Mouse (Mus musculus): ENCODE data around the gene Rhebl1. TPM values are rescaled to one million over a fixed set of nuclear protein-coding genes. Genes with fewer than 3 reads are reported as not detected.

The Rhebl1 gene
- total and polyA plus RNA-seq, 3 experiments = 11.1 to 25.1 (median 17.6) TPM

DNA sequence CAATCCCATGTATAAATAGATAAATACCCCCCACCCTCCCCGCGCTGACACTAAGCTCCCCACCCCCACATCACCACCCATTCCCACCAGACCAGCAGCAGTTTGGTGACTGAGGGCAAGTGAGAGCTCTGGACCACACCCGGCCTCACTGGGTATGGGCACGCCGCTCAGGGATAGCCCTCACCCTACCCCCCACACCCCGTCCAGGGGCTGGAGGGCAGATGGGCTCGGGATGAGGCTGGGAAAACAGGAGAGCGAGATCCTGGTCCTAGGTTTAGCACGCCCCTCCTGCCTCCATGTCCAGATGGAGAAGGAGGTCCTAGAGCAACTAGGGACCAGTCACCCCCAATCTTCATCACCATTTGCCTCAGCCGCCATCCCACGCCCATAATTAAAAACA is 61.1 kb downstream of the Rhebl1 start:
- Histone ChIP-seq H3K79me2 (replicated peaks; ENCODE audit: control insufficient read depth, extremely low read depth, insufficient read depth, poor library complexity, severe bottlenecking) (peaks cover 8% of the 10 kb centered on the region; the same call in 1 of the 2 replicates), H3K4me1 (ENCODE audit: control insufficient read depth in 1 of 2, insufficient read depth in 2 of 2) (peaks cover 5 to 25% of the 10 kb centered on the region in 2 experiments; a peak in 3 of 4 replicates), H3K27me3 (replicated peaks) (no peaks in the 10 kb centered on the region), H3K9me3 (replicated peaks; ENCODE audit: low read length) (no peaks in the 10 kb centered on the region), H3K4me2 (ENCODE audit: insufficient read depth, low read depth, poor library complexity, severe bottlenecking) (no peak overlapping the region), H3K36me3 (replicated peaks in 1 of 2; ENCODE audit: control insufficient read depth in 1 of 2, insufficient read depth in 1 of 2, low read length in 1 of 2) (peaks cover 45 to 64% of the 10 kb centered on the region in 2 experiments), H3K4me3 (replicated peaks in 1 of 3; ENCODE audit: low read depth in 2 of 3, low read length in 2 of 3, poor library complexity in 1 of 3) (no peak overlapping the region), H3K9ac (ENCODE audit: insufficient read depth, low read depth) (no peak overlapping the region), H3K27ac (ENCODE audit: insufficient read depth, low read depth) (no peak overlapping the region)
- dilution Hi-C loops (cut with MboI; ENCODE audit: extremely low pct_ligation_motif_present, extremely low pct_unique_long_range_greater_than_20kb, low sequenced_read_pairs) (no loop called here), in situ Hi-C loops (cut with MboI; ENCODE audit: low pct_ligation_motif_present, low pct_unique_long_range_greater_than_20kb, low sequenced_read_pairs) (loop anchor here (5.0 kb wide), 1 partner anchor 34 kb away; no protein-coding TSS in a partner anchor)
- TF ChIP-seq NRF1 (IDR thresholded peaks at IDR 0.05; ENCODE audit: low read depth, low read length) = no peak
- no peak for TF ChIP-seq CTCF (conservative IDR thresholded peaks at IDR 0.05 in 1 of 2, IDR thresholded peaks at IDR 0.05 in 1 of 2; ENCODE audit: low read depth in 2 of 2, low read length in 2 of 2)
- TF ChIP-seq SIN3A (IDR thresholded peaks at IDR 0.05; ENCODE audit: low read length) = no peak
- TF ChIP-seq ETS1 (conservative IDR thresholded peaks at IDR 0.05; ENCODE audit: low read depth, low read length) = no peak
- TF ChIP-seq UBTF (IDR thresholded peaks at IDR 0.05; ENCODE audit: low read depth, low read length) = no peak
- TF ChIP-seq ZKSCAN1 (IDR thresholded peaks at IDR 0.05; ENCODE audit: borderline replicate concordance, low read depth, low read length) = no peak
- TF ChIP-seq KAT2A (IDR thresholded peaks at IDR 0.05; ENCODE audit: insufficient replicate concordance, low read length) = no peak
- TF ChIP-seq GABPA (IDR thresholded peaks at IDR 0.05; ENCODE audit: insufficient replicate concordance, low read depth, low read length) = no peak
- no peak for TF ChIP-seq ELF1 (IDR thresholded peaks at IDR 0.05; ENCODE audit: low read depth, low read length)
- TF ChIP-seq SMC3 (IDR thresholded peaks at IDR 0.05; ENCODE audit: low read depth, low read length) = no peak
- no peak for TF ChIP-seq HCFC1 (IDR thresholded peaks at IDR 0.05; ENCODE audit: low read depth, low read length)
- no peak for TF ChIP-seq USF1 (IDR thresholded peaks at IDR 0.05; ENCODE audit: low read depth, low read length)
- DNase-seq (ENCODE audit: extremely low read depth) = no peak

DNA sequence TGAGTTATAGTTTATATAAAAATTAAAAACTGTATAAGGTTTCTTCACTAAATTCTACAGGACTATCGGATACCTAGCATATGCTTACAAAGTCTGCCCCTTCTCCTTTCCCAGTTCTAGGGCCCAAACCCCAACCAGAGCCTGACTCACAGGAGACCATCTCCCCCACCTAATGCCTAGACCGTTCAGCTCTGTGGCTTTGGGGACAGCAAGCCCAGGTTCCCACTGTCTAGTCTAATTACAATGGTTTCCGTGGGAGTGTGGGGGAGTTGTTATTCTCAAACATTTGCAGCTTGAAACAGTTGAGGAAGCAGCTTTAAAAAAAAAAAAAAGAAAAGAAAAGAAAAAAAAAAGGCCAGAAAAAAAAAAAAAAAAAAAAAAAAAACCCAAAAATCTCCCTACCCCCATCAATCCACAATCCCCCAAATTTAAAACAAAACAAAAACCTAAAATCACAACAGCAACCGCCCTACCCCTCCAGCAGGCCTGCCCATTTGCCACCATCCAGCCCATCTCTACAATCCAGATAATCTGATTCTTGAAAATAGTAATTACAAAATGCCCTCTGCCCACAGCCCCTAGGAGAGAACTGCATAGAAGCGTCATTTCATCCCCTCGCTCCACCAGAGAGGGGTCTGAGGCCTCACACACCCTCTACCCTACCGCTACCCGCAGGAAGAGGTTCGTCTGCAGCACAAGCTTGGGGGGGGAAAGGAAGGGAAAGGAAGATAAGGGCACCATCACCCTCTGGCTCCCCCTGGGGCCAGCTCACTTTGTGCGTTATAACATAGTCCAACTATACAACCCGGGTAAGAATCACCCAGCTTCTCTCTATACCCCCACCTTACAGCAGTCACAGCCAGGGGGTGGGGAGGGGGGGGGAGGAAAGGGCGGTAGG is 61.9 kb downstream of the Rhebl1 start:
- in situ Hi-C loops (cut with MboI; ENCODE audit: low pct_ligation_motif_present, low pct_unique_long_range_greater_than_20kb, low sequenced_read_pairs) = loop anchor here (5.0 kb wide), 1 partner anchor 35 kb away; no protein-coding TSS in a partner anchor
- Histone ChIP-seq H3K4me2 (ENCODE audit: insufficient read depth, low read depth, poor library complexity, severe bottlenecking) (peak overlapping the region; percentile 96), H3K4me3 (replicated peaks in 1 of 3; ENCODE audit: low read depth in 2 of 3, low read length in 2 of 3, poor library complexity in 1 of 3) (peak overlapping the region in 1 of 3 experiments; percentile 20), H3K27me3 (replicated peaks) (no peaks in the 10 kb centered on the region), H3K27ac (ENCODE audit: insufficient read depth, low read depth) (peak overlapping the region; percentile 70), H3K9me3 (replicated peaks; ENCODE audit: low read length) (no peaks in the 10 kb centered on the region), H3K4me1 (ENCODE audit: control insufficient read depth in 1 of 2, insufficient read depth in 2 of 2) (peaks cover 5 to 28% of the 10 kb centered on the region in 2 experiments; a peak in 3 of 4 replicates), H3K36me3 (replicated peaks in 1 of 2; ENCODE audit: control insufficient read depth in 1 of 2, insufficient read depth in 1 of 2, low read length in 1 of 2) (peaks cover 45 to 63% of the 10 kb centered on the region in 2 experiments), H3K79me2 (replicated peaks; ENCODE audit: control insufficient read depth, extremely low read depth, insufficient read depth, poor library complexity, severe bottlenecking) (peaks cover 8% of the 10 kb centered on the region; the same call in 1 of the 2 replicates), H3K9ac (ENCODE audit: insufficient read depth, low read depth) (peak overlapping the region; percentile 71; the same call in 1 of the 2 replicates)
- DNase-seq (ENCODE audit: extremely low read depth) = peak; percentile 56
- dilution Hi-C loops (cut with MboI; ENCODE audit: extremely low pct_ligation_motif_present, extremely low pct_unique_long_range_greater_than_20kb, low sequenced_read_pairs) = no loop called here
- TF ChIP-seq BHLHE40 (IDR thresholded peaks at IDR 0.05; ENCODE audit: low read depth, low read length) (no peak), ZNF384 (IDR thresholded peaks at IDR 0.05; ENCODE audit: low read depth, low read length) (peak; percentile 87), HCFC1 (IDR thresholded peaks at IDR 0.05; ENCODE audit: low read depth, low read length) (no peak), USF1 (IDR thresholded peaks at IDR 0.05; ENCODE audit: low read depth, low read length) (no peak)
